Mouse (Mus musculus) neural tube, embryonic 11.5 days (tissue): Measurements from ENCODE around the gene Stx7. TPM values are rescaled to one million over a fixed set of nuclear protein-coding genes. Genes with fewer than 3 reads are reported as not detected.

Experiments
- ATAC-seq: fragments of 200-750 bp; cut with Nextera tagmentation; 2 replicates; pipeline ENCODE4 v1.8.0; 2017; ENCODE audit warnings: moderate number of reproducible peaks, mild to moderate bottlenecking, moderate TSS enrichment, moderate library complexity; ENCODE audit not compliant: insufficient read depth, low FRiP score, low TSS enrichment
- DNase-seq: peaks from one replicate; pipeline ENCODE4 v3.0.0-alpha.2; 2015; ENCODE audit warnings: low spot score
- H3K27ac ChIP-seq: fragments of 300-500 bp; sonication (generic); 2 replicates; pipeline ENCODE4 v1.5.1; 2014; ENCODE audit warnings: low read depth, mild to moderate bottlenecking, low read length
- H3K27me3 ChIP-seq: fragments of 300-500 bp; sonication (generic); 2 replicates; pipeline ENCODE4 v1.6.1; 2014; ENCODE audit warnings: mild to moderate bottlenecking, low read length, mixed read lengths; ENCODE audit not compliant: control insufficient read depth, insufficient read depth
- H3K36me3 ChIP-seq: fragments of 300-500 bp; sonication (generic); 2 replicates; pipeline ENCODE4 v1.6.1; 2014; ENCODE audit warnings: mild to moderate bottlenecking, low read length, moderate library complexity, mixed read lengths; ENCODE audit not compliant: control insufficient read depth, insufficient read depth
- H3K4me1 ChIP-seq: fragments of 300-500 bp; sonication (generic); 2 replicates; pipeline ENCODE4 v1.6.1; 2014; ENCODE audit warnings: low read length, mixed read lengths; ENCODE audit not compliant: control insufficient read depth, insufficient read depth
- H3K4me2 ChIP-seq: fragments of 300-500 bp; sonication (generic); 2 replicates; pipeline ENCODE4 v1.6.1; 2014; ENCODE audit warnings: low read depth, mild to moderate bottlenecking, moderate library complexity
- H3K4me3 ChIP-seq: fragments of 300-500 bp; sonication (generic); 2 replicates; pipeline ENCODE4 v1.5.1; 2014; ENCODE audit warnings: low read depth, low read length
- H3K9ac ChIP-seq: fragments of 300-500 bp; sonication (generic); 2 replicates; pipeline ENCODE4 v1.6.1; 2014; ENCODE audit warnings: mild to moderate bottlenecking, low read length
- H3K9me3 ChIP-seq: fragments of 300-500 bp; sonication (generic); 2 replicates; pipeline ENCODE4 v1.6.1; 2016; ENCODE audit warnings: low read length; ENCODE audit not compliant: control insufficient read depth
- WGBS: fragments of 180-500 bp; shearing (Covaris S2); extraction: QIAGEN DNeasy Blood & Tissue Kit; methylation state at CpG from one replicate; pipeline ENCODE4 v1.1.7; 2014; 5-methylcytosine and 5-hydroxymethylcytosine counted together
- polyA plus RNA-seq: library from polyadenylated mRNA; unstranded; fragments of >200 nt; fragmentation: Nextera tagmentation; extraction: Ambion mirVana; gene quantifications from 2 replicates; pipeline ENCODE4 v1.2.1, GENCODE M21; 2014

Gene Stx7
- polyA plus RNA-seq, 1 experiment from 2014 or later, result 126 TPM

DNA sequence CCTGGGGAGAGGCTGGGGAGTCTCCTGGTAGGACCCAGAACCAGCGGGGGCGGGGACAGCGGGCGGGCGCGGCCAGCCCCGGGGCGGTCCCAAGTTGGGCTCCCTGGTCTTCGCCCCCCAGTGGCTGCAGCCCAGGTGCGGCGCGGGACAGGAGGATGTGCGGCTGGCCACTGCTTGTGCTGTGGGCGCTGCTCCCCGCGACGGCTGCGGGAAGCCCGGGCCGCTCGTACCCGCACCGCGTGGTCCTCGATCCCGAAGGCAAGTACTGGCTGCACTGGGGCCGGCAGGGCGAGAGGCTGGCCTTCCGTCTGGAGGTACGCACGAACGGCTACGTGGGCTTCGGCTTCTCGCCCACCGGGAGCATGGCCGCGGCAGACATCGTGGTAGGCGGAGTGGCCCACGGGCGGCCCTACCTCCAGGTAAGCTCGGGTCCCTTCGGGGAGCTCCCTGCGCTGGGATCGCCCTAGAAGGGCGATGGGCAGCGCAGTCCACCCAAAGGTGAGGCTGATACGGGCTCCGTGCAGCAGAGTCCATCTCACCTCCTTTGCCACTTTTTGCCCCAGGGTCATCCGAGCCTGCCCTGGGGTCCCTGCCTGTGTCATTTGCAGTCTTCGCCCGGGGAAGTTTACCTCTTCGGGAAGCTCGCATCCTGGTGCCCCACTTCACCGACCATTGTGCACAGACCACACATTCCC is 74.5 kb downstream of the Stx7 start, which contains the start of gene Moxd1:
TSS of gene Moxd1 (plus strand) at position 69 of the 695 bp plus-strand sequence.
- Histone ChIP-seq H3K9me3 (no peaks in the 10 kb centered on the region), H3K36me3 (no peaks in the 10 kb centered on the region), H3K4me2 (peak within 1 kb of the TSS; percentile 84), H3K4me3 (peak within 1 kb of the TSS; percentile 47), H3K27ac (no peak within 1 kb of the TSS), H3K27me3 (peaks cover 16% of the 10 kb centered on the region), H3K4me1 (peaks cover 6% of the 10 kb centered on the region), H3K9ac (peak within 1 kb of the TSS; percentile 54)
- WGBS, result under 1% methylated on average over 55 of the region's 56 CpGs
- peak; percentile 65 for DNase-seq
- peak; percentile 56 for ATAC-seq

DNA sequence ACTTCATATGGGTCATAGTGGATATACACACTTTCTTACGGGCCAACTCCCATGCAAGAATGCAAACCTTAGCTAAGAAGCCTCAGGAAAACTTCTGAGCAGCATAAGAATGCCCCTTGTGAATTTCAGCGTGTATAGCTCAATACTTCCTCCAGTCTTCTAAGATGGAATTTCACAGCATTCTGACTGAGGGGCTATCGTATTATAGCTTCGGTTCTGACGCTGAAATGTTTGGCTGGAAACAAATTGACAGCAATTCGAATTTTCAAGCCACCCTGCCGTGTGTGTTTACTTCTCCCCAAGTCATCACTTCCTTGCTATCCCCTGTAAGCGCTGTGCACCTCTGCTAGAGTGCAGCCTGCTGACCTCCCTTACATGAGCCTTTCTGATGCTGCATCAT is 75.5 kb downstream of the Stx7 start:
- Histone ChIP-seq H3K9ac (no peak overlapping the region), H3K4me2 (peak overlapping the region; percentile 2; the same call in 1 of the 2 replicates), H3K36me3 (no peaks in the 10 kb centered on the region), H3K27me3 (peaks cover 16% of the 10 kb centered on the region), H3K9me3 (no peaks in the 10 kb centered on the region), H3K4me1 (peaks cover 6% of the 10 kb centered on the region), H3K27ac (no peak overlapping the region), H3K4me3 (peak overlapping the region; percentile 17)
- no peak for DNase-seq
- 17% methylated on average over 8 of the region's 8 CpGs for WGBS
- no peak for ATAC-seq

DNA sequence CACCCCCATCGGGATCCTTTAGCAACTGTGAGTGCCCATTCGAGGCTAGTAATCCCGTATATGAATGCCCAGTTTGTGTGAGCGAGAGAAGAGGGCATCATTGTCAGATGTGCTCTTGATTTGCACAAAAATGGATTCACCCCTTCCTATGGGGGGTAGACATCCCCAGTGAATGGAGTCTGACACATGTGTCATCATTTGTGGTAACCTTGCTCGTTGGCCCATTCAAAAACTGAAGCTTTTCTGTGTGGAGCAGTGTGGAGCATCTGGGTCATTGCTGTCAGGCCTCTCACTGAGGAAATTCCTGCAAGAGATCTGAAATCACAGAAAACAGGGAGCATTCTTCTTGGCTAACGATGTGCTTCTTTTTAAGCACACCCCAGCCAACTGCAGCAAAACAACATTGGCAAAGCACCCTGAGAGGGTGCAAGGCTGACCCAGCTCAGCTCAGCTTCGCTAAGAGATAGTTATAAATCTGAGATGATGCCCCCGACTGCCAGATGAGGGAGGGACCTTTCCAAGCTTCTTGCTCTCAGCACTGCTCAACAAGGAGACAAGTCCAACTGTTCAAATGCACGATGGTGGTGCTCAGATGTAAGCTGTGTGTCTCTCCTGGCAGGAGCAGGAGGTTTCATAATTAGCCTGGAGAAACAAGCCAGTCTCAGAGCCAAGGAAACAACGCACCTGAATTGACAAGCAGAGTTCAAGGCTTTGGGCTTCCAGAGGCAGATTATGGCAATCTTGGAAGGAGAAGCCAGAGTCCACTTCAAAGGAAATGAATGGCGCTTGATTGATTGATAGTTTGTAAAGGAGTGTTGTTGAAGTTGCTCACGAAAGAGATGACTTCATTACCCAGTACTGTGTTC is 79.4 kb downstream of the Stx7 start:
- no peak for DNase-seq
- H3K4me1 ChIP-seq, result peaks cover 3% of the 10 kb centered on the region
- H3K4me2 ChIP-seq, result no peak overlapping the region
- H3K27ac ChIP-seq, result 0 out of 2 replicates have a peak overlapping the region, but pooled peaks have one; percentile 27
- H3K36me3 ChIP-seq, result no peaks in the 10 kb centered on the region
- no peak for ATAC-seq
- H3K9ac ChIP-seq, result no peak overlapping the region; the same call in 1 of the 2 replicates
- no peak overlapping the region for H3K4me3 ChIP-seq
- H3K9me3 ChIP-seq, result no peaks in the 10 kb centered on the region
- WGBS, result 49% methylated on average over 12 of the region's 12 CpGs
- peaks cover 9% of the 10 kb centered on the region for H3K27me3 ChIP-seq

DNA sequence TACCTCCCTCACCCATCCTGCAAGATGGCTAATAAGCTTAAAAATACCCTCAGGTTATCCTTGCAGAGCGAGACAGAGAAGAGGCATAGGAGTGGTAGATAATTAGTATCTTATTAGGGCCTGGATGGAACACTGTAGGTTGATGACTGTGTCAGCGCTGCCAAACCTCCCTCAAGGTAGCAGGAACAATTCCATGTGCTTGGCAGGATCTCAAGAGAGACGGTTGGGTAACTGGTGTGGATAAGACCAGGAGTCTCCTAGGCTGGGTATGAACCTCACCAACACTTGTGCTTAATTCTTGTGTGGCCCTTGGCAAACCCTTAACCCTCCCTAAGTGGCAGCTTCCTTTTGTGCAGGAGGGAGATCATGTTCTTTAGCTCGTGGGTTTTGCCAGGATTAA is 83.2 kb downstream of the Stx7 start:
- no peak for ATAC-seq
- H3K9ac ChIP-seq, result no peak overlapping the region
- H3K4me2 ChIP-seq, result no peak overlapping the region
- WGBS, result 79% methylated on average over 4 of the region's 4 CpGs
- peaks cover 4% of the 10 kb centered on the region; the same call in 1 of the 2 replicates for H3K4me1 ChIP-seq
- no peak overlapping the region for H3K27ac ChIP-seq
- H3K9me3 ChIP-seq, result no peaks in the 10 kb centered on the region
- H3K27me3 ChIP-seq, result no peaks in the 10 kb centered on the region
- H3K4me3 ChIP-seq, result no peak overlapping the region
- DNase-seq, result no peak
- H3K36me3 ChIP-seq, result no peaks in the 10 kb centered on the region

DNA sequence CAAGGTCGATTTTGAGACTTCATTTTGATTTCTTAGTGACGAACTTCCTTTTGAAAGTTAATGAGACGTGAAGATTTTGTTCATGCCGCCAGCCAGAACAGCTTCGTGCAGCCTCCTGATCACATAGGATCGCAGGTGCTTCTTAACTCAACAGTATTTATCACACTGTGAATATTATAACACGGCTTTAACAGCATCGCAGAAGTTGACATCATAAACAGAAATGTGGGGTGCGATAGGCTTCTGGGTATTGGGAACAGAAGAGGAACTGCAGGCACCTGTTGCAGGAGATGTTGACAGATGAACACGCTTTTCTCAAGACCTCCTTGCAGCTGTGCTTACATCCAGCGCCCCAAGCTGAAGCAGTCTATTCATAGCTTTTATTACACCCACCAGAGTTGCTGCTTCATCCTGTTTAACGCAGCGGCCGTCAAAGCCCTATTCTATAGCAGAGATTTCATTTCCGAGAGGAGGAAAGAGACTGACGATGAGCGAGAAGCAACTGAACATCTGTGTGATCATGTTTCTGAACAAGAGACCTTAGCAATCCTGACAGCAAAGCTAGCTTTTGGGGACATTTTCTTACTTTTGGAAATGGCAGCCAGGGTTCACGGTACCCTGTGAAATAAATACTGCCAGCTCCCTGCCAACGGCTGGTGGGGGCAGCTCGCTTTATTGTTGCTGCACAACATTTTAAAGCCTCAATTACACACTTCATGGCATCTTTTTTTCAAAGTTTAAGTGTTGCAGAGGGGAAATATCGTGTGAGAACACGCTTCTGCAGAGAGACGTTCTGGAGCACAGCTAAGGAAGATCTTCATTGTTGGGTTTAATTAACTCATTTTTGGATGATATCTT is 86.6 kb downstream of the Stx7 start:
- peak; percentile 35 for DNase-seq
- H3K9ac ChIP-seq, result no peak overlapping the region
- H3K9me3 ChIP-seq, result no peaks in the 10 kb centered on the region
- no peaks in the 10 kb centered on the region for H3K36me3 ChIP-seq
- no peak overlapping the region for H3K27ac ChIP-seq
- H3K4me3 ChIP-seq, result no peak overlapping the region
- H3K4me1 ChIP-seq, result peaks cover 4% of the 10 kb centered on the region; the same call in 1 of the 2 replicates
- H3K27me3 ChIP-seq, result no peaks in the 10 kb centered on the region
- peak overlapping the region; percentile 15; the same call in 1 of the 2 replicates for H3K4me2 ChIP-seq
- no peak for ATAC-seq
- 44% methylated on average over 23 of the region's 23 CpGs for WGBS

Other genes starting within 250 kb of the Stx7 start
- not detected in 2 replicates for gene Taar1, start 228.9 kb upstream of the Stx7 start, polyA plus RNA-seq
- not detected in 2 replicates for gene Taar2, start 210.7 kb upstream of the Stx7 start, polyA plus RNA-seq
- gene Taar3, start 199.7 kb upstream of the Stx7 start, polyA plus RNA-seq, result not detected in 2 replicates
- gene Taar4, start 188.8 kb upstream of the Stx7 start, polyA plus RNA-seq, result not detected in 2 replicates
- gene Taar5, start 178.6 kb upstream of the Stx7 start, polyA plus RNA-seq, result not detected in 2 replicates
- gene Taar6, start 163.7 kb upstream of the Stx7 start, polyA plus RNA-seq, result not detected in 2 replicates
- gene Taar7a, start 155.8 kb upstream of the Stx7 start, polyA plus RNA-seq, result not detected in 2 replicates
- gene Taar7b, start 149.4 kb upstream of the Stx7 start, polyA plus RNA-seq, result not detected in 2 replicates
- not detected in 2 replicates for gene Taar7d, start 122.1 kb upstream of the Stx7 start, polyA plus RNA-seq
- not detected in 2 replicates for gene Taar7e, start 111.7 kb upstream of the Stx7 start, polyA plus RNA-seq
- not detected in 2 replicates for gene Taar7f, start 99.8 kb upstream of the Stx7 start, polyA plus RNA-seq
- gene Taar8a, start 72.8 kb upstream of the Stx7 start, polyA plus RNA-seq, result not detected in 2 replicates
- not detected in 2 replicates for gene Taar8b, start 57.0 kb upstream of the Stx7 start, polyA plus RNA-seq
- gene Taar8c, start 47.4 kb upstream of the Stx7 start, polyA plus RNA-seq, result not detected in 2 replicates
- gene Taar9, start 39.8 kb upstream of the Stx7 start, polyA plus RNA-seq, result not detected in 2 replicates
- 39.6 and 45.8 TPM in 2 replicates for gene Moxd1, start 74.2 kb downstream of the Stx7 start, polyA plus RNA-seq